Mouse (Mus musculus) Patski (cell line): ENCODE data around the gene Icmt. TPM values are rescaled to one million over a fixed set of nuclear protein-coding genes. Genes with fewer than 3 reads are reported as not detected.

Experiments used
- ATAC-seq: fragments of 100-300 bp; one replicate; pipeline ENCODE4 v1.8.0; 2021
- CTCF ChIA-PET: fragments of 350-600 bp; sonication (Branson Sonifier 250); formaldehyde crosslinking; loops from one replicate; lab custom pipeline; 2022; ENCODE audit warnings: inconsistent platforms; lab: Charles Lee
- POLR2A ChIA-PET: fragments of 350-600 bp; sonication (Branson Sonifier 250); formaldehyde crosslinking; loops from one replicate; lab custom pipeline; 2022; ENCODE audit warnings: antibody characterized with exemption, inconsistent platforms; lab: Charles Lee
- DNase-seq: peaks from one replicate; pipeline ENCODE4 v3.0.0-alpha.2; 2011; ENCODE audit warnings: low read depth, low spot score
- H3K27me3 ChIP-seq: fragments of 371-371 bp; one replicate; pipeline ENCODE4 v1.5.1; 2021
- CTCF ChIP-seq: fragments of 100-300 bp; IDR thresholded peaks from one replicate; pipeline ENCODE4 v1.5.1; 2021
- in situ Hi-C: fragments of 300-500 bp; cut with MboI; formaldehyde crosslinking; loops from 3 replicates; pipeline ENCODE4 v1.11.1; 2018; ENCODE audit warnings: low pct_unique_long_range_greater_than_20kb, mixed read lengths
- polyA plus RNA-seq: library from polyadenylated mRNA; unstranded; gene quantifications from one replicate; pipeline ENCODE4 v1.2.3, GENCODE M21; 2021

The Icmt gene
- polyA plus RNA-seq, 1 experiment from 2014 or later = 42.2 TPM

GRCm38 (mm10) chr4:152313934-152314333, 16.9 kb downstream of the Icmt start:
- in situ Hi-C loops = no loop called here
- ATAC-seq = no peak

GRCm38 (mm10) chr4:152315498-152316213, 18.6 kb downstream of the Icmt start:
- in situ Hi-C loops = no loop called here
- ATAC-seq (no peak), DNase-seq (no peak)
- POLR2A ChIA-PET = interaction anchor here (0.6 to 1.0 kb wide), 2 partner anchors 14 to 119 kb away, joined by 3 to 4 read pairs; no protein-coding TSS in a partner anchor
- CTCF ChIA-PET = interaction anchor here (1.1 kb wide), 1 partner anchor 22 kb away, joined by 3 read pairs; no protein-coding TSS in a partner anchor
- TF ChIP-seq CTCF = no peak
- peaks cover 8% of the 10 kb centered on the region for H3K27me3 ChIP-seq

More at GRCm38 (mm10) chr4:152313934-152314333, 16.9 kb downstream of the Icmt start:
- ChIA-PET POLR2A (no interaction called here), CTCF (no interaction called here)
- no peak for DNase-seq
- H3K27me3 ChIP-seq = peaks cover 8% of the 10 kb centered on the region
- no peak for TF ChIP-seq CTCF

DNA sequence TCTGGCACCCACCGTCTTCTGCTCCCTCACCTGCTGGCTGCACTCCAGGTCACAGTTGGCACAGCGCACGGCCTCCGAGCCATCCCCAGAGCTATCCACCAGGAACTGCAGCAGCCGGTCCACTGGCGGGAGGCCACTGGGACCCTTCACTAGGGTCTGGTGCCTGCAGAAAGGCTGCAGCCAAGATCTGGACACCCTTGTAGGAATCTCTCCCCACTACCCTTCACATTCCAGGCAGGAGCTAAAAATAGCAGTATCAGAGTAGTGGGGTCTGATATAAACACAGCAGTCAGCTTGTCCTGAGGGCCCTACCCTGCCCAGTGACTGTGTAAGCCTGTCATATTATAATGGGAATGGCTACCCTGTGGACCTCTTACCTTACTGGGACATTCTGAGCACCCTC, 20.6 kb downstream of the Icmt start:
- CTCF ChIA-PET = interaction anchor here (1.2 to 1.4 kb wide), 2 partner anchors 107 to 115 kb away, joined by 3 to 5 read pairs; no protein-coding TSS in a partner anchor
- no peak for ATAC-seq
- TF ChIP-seq CTCF = no peak
- POLR2A ChIA-PET = no interaction called here
- no peak for DNase-seq
- in situ Hi-C loops = no loop called here
- H3K27me3 ChIP-seq = peaks cover 7% of the 10 kb centered on the region

GRCm38 (mm10) chr4:152318517-152319234, 21.6 kb downstream of the Icmt start, which contains the start of gene Rnf207:
TSS of gene Rnf207 (minus strand) at chr4:152318993.
- CTCF ChIA-PET = interaction anchor here (0.9 to 1.7 kb wide), 4 partner anchors 14 to 116 kb away, joined by 3 to 7 read pairs (median 5); no protein-coding TSS in a partner anchor

DNA sequence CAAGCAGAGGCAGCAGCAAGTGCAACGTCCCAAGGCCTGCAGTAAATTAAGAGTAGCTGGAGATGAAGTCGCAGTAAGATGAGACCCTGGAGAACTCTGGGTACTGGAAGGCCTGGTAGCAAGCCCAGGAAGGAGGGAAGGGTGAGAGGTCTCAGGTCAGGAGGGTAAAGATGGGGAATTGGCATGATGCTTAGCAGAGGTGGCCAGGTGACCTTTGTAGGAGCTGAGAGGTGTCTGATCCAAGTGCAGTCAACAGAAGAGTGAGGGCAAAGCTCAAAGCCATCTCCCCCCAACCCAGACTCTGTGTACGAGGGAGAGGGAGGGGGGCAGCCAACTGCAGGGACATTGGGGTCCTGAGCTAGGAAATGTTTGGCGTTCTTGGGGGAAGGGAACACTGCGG, 24.4 kb downstream of the Icmt start:
- H3K27me3 ChIP-seq = no peaks in the 10 kb centered on the region
- no peak for DNase-seq
- in situ Hi-C loops = no loop called here
- ChIA-PET CTCF (interaction anchor here (1.4 to 2.1 kb wide), 3 partner anchors 103 to 112 kb away, joined by 3 to 8 read pairs (median 5); no protein-coding TSS in a partner anchor), POLR2A (interaction anchor here (0.7 kb wide), 1 partner anchor 17 kb away, joined by 4 read pairs; no protein-coding TSS in a partner anchor)
- TF ChIP-seq CTCF = no peak
- ATAC-seq = no peak

More at GRCm38 (mm10) chr4:152318517-152319234, 21.6 kb downstream of the Icmt start, which contains the start of gene Rnf207:
- in situ Hi-C loops = no loop called here
- no peaks in the 10 kb centered on the region for H3K27me3 ChIP-seq
- no peak for ATAC-seq
- TF ChIP-seq CTCF = no peak
- POLR2A ChIA-PET = interaction anchor here (1.0 kb wide), 1 partner anchor 115 kb away, joined by 3 read pairs; no protein-coding TSS in a partner anchor
- DNase-seq = no peak

DNA sequence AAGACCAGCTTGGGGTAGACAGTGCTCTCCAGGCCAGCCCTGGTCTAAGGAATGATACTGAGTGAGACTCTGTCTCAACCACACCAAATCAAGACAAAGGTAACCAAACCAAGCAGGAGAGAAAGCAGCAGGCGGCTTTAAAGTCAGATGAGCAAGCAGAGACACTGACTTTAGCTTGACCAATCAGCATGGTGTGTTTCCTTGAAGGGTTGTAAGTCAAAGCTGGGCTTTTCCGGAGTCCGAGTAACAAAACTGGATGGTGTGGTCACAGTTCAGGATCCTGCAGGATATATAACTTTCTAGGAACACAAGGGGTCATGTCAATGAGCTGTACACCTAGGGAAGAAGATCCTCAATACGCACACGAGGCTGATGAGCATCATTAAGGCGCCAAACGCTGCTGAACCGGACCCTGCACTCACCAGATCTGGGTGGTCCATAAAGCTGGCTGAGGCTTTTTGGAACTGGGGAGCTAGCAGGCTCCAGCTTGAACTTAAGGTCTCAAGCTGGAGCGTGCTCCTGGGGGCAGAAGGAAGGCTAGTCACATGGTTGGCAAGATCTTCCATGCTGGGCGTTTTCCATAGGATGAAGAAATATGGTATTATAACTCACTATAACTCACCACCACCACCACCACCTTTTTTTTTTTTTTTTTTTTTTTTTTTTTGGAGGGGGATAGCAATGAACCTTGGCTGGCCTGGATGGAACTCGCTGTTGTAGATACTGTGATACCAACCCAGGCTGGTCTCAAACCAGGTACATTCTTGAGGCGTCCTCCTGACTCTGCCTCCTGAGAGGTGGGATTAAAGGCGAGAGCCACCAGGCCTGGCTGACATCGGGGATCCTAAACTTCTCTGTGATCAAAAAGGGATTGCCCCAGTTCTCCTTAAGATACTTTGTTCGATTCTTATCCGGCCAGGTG, 27.9 kb downstream of the Icmt start:
- ATAC-seq (peak; percentile 24), DNase-seq (no peak)
- ChIA-PET CTCF (interaction anchor here (1.6 to 2.4 kb wide), 2 partner anchors 38 to 107 kb away, joined by 4 to 14 read pairs; no protein-coding TSS in a partner anchor), POLR2A (interaction anchor here (1.3 kb wide), 1 partner anchor 20 kb away, joined by 3 read pairs; no protein-coding TSS in a partner anchor)
- H3K27me3 ChIP-seq = no peaks in the 10 kb centered on the region
- TF ChIP-seq CTCF = no peak
- in situ Hi-C loops = loop anchor here (5.0 kb wide), 2 partner anchors 62 to 112 kb away; no protein-coding TSS in a partner anchor

- ChIA-PET POLR2A (interaction anchor here (0.7 to 1.3 kb wide), 2 partner anchors 21 to 82 kb away, joined by 3 read pairs; no protein-coding TSS in a partner anchor), CTCF (interaction anchor here (1.6 to 2.4 kb wide), 2 partner anchors 39 to 106 kb away, joined by 4 to 14 read pairs; no protein-coding TSS in a partner anchor)
- peak; percentile 87 for ATAC-seq
- no peaks in the 10 kb centered on the region for H3K27me3 ChIP-seq
- DNase-seq = peak; percentile 82
- in situ Hi-C loops = loop anchor here (5.0 kb wide), 2 partner anchors 62 to 112 kb away; no protein-coding TSS in a partner anchor
- TF ChIP-seq CTCF = no peak
These were observed 28.8 kb downstream of the Icmt start, which contains the start of gene Rpl22 for GRCm38 (mm10) chr4:152325574-152326411. TSS of gene Rpl22 (plus strand) at chr4:152325742.

DNA sequence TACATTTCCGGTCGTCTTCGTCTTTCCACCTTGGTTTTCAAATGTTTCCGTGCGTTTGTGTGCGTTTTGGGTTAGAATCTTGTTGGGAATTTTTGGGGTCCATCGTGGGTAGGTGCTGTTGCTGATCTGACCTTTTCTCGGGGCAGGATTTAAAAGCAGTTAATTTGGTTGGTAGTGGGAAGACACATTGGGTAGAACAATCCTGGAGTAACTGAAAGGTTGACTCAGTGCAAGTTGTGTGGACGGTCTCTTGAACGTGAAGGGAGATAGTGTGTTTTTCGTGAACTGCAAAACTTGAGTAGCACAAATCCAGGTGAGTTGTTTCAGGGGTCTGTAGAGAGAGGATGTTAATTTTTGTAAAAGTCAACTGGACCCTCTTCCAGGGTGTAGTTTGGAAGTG, 29.5 kb downstream of the Icmt start:
- in situ Hi-C loops = loop anchor here (5.0 kb wide), 2 partner anchors 61 to 111 kb away; no protein-coding TSS in a partner anchor
- no peak for TF ChIP-seq CTCF
- no peaks in the 10 kb centered on the region for H3K27me3 ChIP-seq
- CTCF ChIA-PET = interaction anchor here (1.2 to 2.4 kb wide), 2 partner anchors 59 to 106 kb away, joined by 3 to 14 read pairs; no protein-coding TSS in a partner anchor
- DNase-seq (no peak), ATAC-seq (no peak)
- POLR2A ChIA-PET = interaction anchor here (0.7 kb wide), 1 partner anchor 81 kb away, joined by 3 read pairs; no protein-coding TSS in a partner anchor
